29 mouse cellular contexts compared by ENCODE assay signal in genomic region chr2:38431546-38431945, GRCm38 (mm10).
DNase-seq lines count a peak whose midpoint lies in the region; ATAC-seq and TF ChIP-seq lines count a peak whose summit lies in the region.
"Had no signal": no experiment of that assay in that cellular context is flagged by ENCODE, and none has a peak within 500 bp of the region (broad histone marks: within the 10 kb centered on the region; RNA-seq: fewer than 3 reads in every experiment).

No protein-coding gene starts in this region.

- ATAC-seq in embryonic facial prominence, embryonic 13.5 days (ENCODE audit: insufficient number of reproducible peaks, insufficient read depth, low FRiP score, low TSS enrichment, low read depth), result no peak
- ATAC-seq in limb, embryonic 12.5 days (ENCODE audit: insufficient number of reproducible peaks, insufficient read depth, low FRiP score, low TSS enrichment, low read depth), result peak; percentile 52; the same call in 1 of the 2 replicates
- ATAC-seq in Patski, result peak; percentile 51
- no peak for ATAC-seq in limb, embryonic 13.5 days (ENCODE audit: low FRiP score, low read depth)
- ATAC-seq in megakaryocyte progenitor cell, adult 5-6 weeks (replicated peaks; ENCODE audit: poor library complexity), result no peak
- ATAC-seq: inflammation-experienced regulatory T-cells, adult 6 months had no signal

- H3K4me1 ChIP-seq in embryonic facial prominence, embryonic 13.5 days, result peaks cover 16% of the 10 kb centered on the region
- peaks cover 6% of the 10 kb centered on the region for H3K4me1 ChIP-seq in embryonic facial prominence, embryonic 10.5 days
- peaks cover 13% of the 10 kb centered on the region for H3K4me1 ChIP-seq in limb, embryonic 12.5 days (replicated peaks)
- H3K4me1 ChIP-seq in limb, embryonic 10.5 days, result peaks cover 8% of the 10 kb centered on the region; the same call in 1 of the 2 replicates
- H3K4me1 ChIP-seq in limb, embryonic 13.5 days, result peaks cover 28% of the 10 kb centered on the region
- H3K4me1 ChIP-seq: hindbrain, embryonic 15.5 days; kidney, embryonic 15.5 days; midbrain, embryonic 12.5 days; neural tube, embryonic 15.5 days had no signal

- no peak overlapping the region for H3K4me2 ChIP-seq in embryonic facial prominence, embryonic 13.5 days
- no peak overlapping the region for H3K4me2 ChIP-seq in limb, embryonic 12.5 days
- no peak overlapping the region for H3K4me2 ChIP-seq in limb, embryonic 13.5 days (replicated peaks)
- H3K4me2 ChIP-seq: heart, embryonic 11.5 days; hindbrain, embryonic 15.5 days; kidney, embryonic 15.5 days; lung, embryonic 14.5 days; midbrain, embryonic 12.5 days; neural tube, embryonic 15.5 days had no signal

- no peaks in the 10 kb centered on the region for H3K9me3 ChIP-seq in embryonic facial prominence, embryonic 13.5 days
- H3K9me3 ChIP-seq in embryonic facial prominence, embryonic 10.5 days, result no peaks in the 10 kb centered on the region
- H3K9me3 ChIP-seq in limb, embryonic 12.5 days, result no peaks in the 10 kb centered on the region
- no peaks in the 10 kb centered on the region for H3K9me3 ChIP-seq in limb, embryonic 10.5 days (replicated peaks)
- H3K9me3 ChIP-seq in limb, embryonic 13.5 days, result no peaks in the 10 kb centered on the region
- H3K9me3 ChIP-seq: hindbrain, embryonic 15.5 days; kidney, embryonic 15.5 days; midbrain, embryonic 12.5 days; neural tube, embryonic 15.5 days had no signal

- CTCF ChIA-PET in Patski (lab: Charles Lee), result interaction anchor here (1.0 to 2.2 kb wide), 7 partner anchors 20 to 190 kb away, joined by 3 to 8 read pairs (median 3); no protein-coding TSS in a partner anchor

- H3K9ac ChIP-seq in embryonic facial prominence, embryonic 13.5 days, result no peak overlapping the region
- H3K9ac ChIP-seq in limb, embryonic 12.5 days (replicated peaks), result no peak overlapping the region
- no peak overlapping the region for H3K9ac ChIP-seq in limb, embryonic 13.5 days
- H3K9ac ChIP-seq: hindbrain, embryonic 15.5 days; kidney, embryonic 15.5 days; liver, embryonic 14.5 days; lung, embryonic 14.5 days; midbrain, embryonic 12.5 days; neural tube, embryonic 15.5 days had no signal

- POLR2A ChIA-PET in Patski (lab: Charles Lee), result interaction anchor here (1.5 kb wide), 1 partner anchor 113 kb away, joined by 3 read pairs; no protein-coding TSS in a partner anchor

- peak overlapping the region; percentile 33; the same call in 1 of the 2 replicates for H3K27ac ChIP-seq in embryonic facial prominence, embryonic 13.5 days
- no peak overlapping the region for H3K27ac ChIP-seq in embryonic facial prominence, embryonic 10.5 days (replicated peaks)
- H3K27ac ChIP-seq in limb, embryonic 12.5 days, result no peak overlapping the region
- H3K27ac ChIP-seq in limb, embryonic 10.5 days, result no peak overlapping the region
- H3K27ac ChIP-seq in limb, embryonic 13.5 days, result peak overlapping the region; percentile 22; the same call in 1 of the 2 replicates
- H3K27ac ChIP-seq: hindbrain, embryonic 15.5 days; kidney, embryonic 15.5 days; liver, embryonic 14.5 days; midbrain, embryonic 12.5 days; neural tube, embryonic 15.5 days had no signal

- no peaks in the 10 kb centered on the region for H3K36me3 ChIP-seq in embryonic facial prominence, embryonic 13.5 days
- H3K36me3 ChIP-seq in embryonic facial prominence, embryonic 10.5 days (replicated peaks), result no peaks in the 10 kb centered on the region
- no peaks in the 10 kb centered on the region for H3K36me3 ChIP-seq in limb, embryonic 12.5 days
- no peaks in the 10 kb centered on the region for H3K36me3 ChIP-seq in limb, embryonic 10.5 days
- H3K36me3 ChIP-seq in limb, embryonic 13.5 days, result no peaks in the 10 kb centered on the region
- H3K36me3 ChIP-seq: hindbrain, embryonic 15.5 days; kidney, embryonic 15.5 days; midbrain, embryonic 12.5 days; neural tube, embryonic 15.5 days had no signal

- TF ChIP-seq CTCF in Patski (IDR thresholded peaks at IDR 0.05), result no peak

- WGBS in embryonic facial prominence, embryonic 13.5 days, result 41% methylated on average over 5 of the region's 5 CpGs
- 58% methylated on average over 5 of the region's 5 CpGs for WGBS in embryonic facial prominence, embryonic 10.5 days
- 48% methylated on average over 5 of the region's 5 CpGs for WGBS in limb, embryonic 12.5 days
- WGBS in limb, embryonic 10.5 days, result 68% methylated on average over 5 of the region's 5 CpGs
- 43% methylated on average over 5 of the region's 5 CpGs for WGBS in limb, embryonic 13.5 days

- H3K4me3 ChIP-seq in embryonic facial prominence, embryonic 13.5 days, result no peak overlapping the region
- H3K4me3 ChIP-seq in embryonic facial prominence, embryonic 10.5 days, result no peak overlapping the region
- H3K4me3 ChIP-seq in limb, embryonic 12.5 days (replicated peaks), result no peak overlapping the region
- H3K4me3 ChIP-seq in limb, embryonic 10.5 days, result no peak overlapping the region
- no peak overlapping the region for H3K4me3 ChIP-seq in limb, embryonic 13.5 days
- H3K4me3 ChIP-seq: hindbrain, embryonic 15.5 days; kidney, embryonic 15.5 days; midbrain, embryonic 12.5 days; neural tube, embryonic 15.5 days had no signal

- no peak for DNase-seq in embryonic facial prominence, embryonic 10.5 days (ENCODE audit: low spot score)
- no peak for DNase-seq in limb, embryonic 10.5 days (ENCODE audit: low spot score)
- peak; percentile 79 for DNase-seq in Patski (ENCODE audit: low read depth, low spot score)
- no peak for DNase-seq in c-Kit-positive CD71-positive TER-119-positive erythroid progenitor cells, embryonic 14.5 days (ENCODE audit: low spot score)
- DNase-seq: B cell, adult 2 months; cerebellum, adult 11 months; cerebellum, adult 9-10 months; cerebellum, postnatal 36 days; embryo, embryonic 11 days; gastrocnemius, postnatal 14 days; heart, postnatal 4 days; kidney, adult 11 months; kidney, postnatal 25 days; liver; lung, embryonic 14.5 days; lung, postnatal 14 days; retina, postnatal 1 day; right cerebral cortex, postnatal 14 days had no signal

- no peaks in the 10 kb centered on the region for H3K27me3 ChIP-seq in embryonic facial prominence, embryonic 13.5 days
- no peaks in the 10 kb centered on the region for H3K27me3 ChIP-seq in embryonic facial prominence, embryonic 10.5 days (replicated peaks; ENCODE audit: low read depth, poor library complexity, severe bottlenecking)
- no peaks in the 10 kb centered on the region; the same call in 1 of the 2 replicates for H3K27me3 ChIP-seq in limb, embryonic 12.5 days
- no peaks in the 10 kb centered on the region for H3K27me3 ChIP-seq in limb, embryonic 10.5 days (ENCODE audit: low read depth, poor library complexity, severe bottlenecking)
- no peaks in the 10 kb centered on the region for H3K27me3 ChIP-seq in Patski
- H3K27me3 ChIP-seq in limb, embryonic 13.5 days, result no peaks in the 10 kb centered on the region
- H3K27me3 ChIP-seq: kidney, embryonic 15.5 days; neural tube, embryonic 15.5 days had no signal

- in situ Hi-C loops in Patski (cut with MboI; ENCODE audit: low pct_unique_long_range_greater_than_20kb), result no loop called here

Comparison
In these comparisons a context has a peak if more than half of its experiments do, and no peak if none do; other contexts are left out.
1. ATAC-seq: peak in limb, embryonic 12.5 days (single experiment) and Patski (single experiment); none in embryonic facial prominence, embryonic 13.5 days (single experiment), limb, embryonic 13.5 days (single experiment) and megakaryocyte progenitor cell, adult 5-6 weeks (single experiment).
2. H3K27ac ChIP-seq: peak in embryonic facial prominence, embryonic 13.5 days (single experiment) and limb, embryonic 13.5 days (single experiment); none in embryonic facial prominence, embryonic 10.5 days (single experiment), limb, embryonic 12.5 days (single experiment) and limb, embryonic 10.5 days (single experiment).